Mouse (Mus musculus): ENCODE data around the gene Ampd1. TPM values are rescaled to one million over a fixed set of nuclear protein-coding genes. Genes with fewer than 3 reads are reported as not detected.
A peak's percentile ranks its signal among the peaks of the same experiment; 100 is the strongest.

Ampd1 gene
- total RNA-seq, 1 experiment: 0.49 TPM

GRCm38 (mm10) chr3:103129367-103130159, 55.7 kb downstream of the Ampd1 start:
- Histone ChIP-seq H3K27ac (ENCODE audit: insufficient read depth, low read depth, low read length, poor library complexity, severe bottlenecking) (peak overlapping the region; percentile 93; the same call in 1 of the 2 replicates), H3K36me3 (ENCODE audit: control insufficient read depth, insufficient read depth, low read length, poor library complexity, severe bottlenecking) (peaks cover 14% of the 10 kb centered on the region), H3K4me3 (ENCODE audit: insufficient read depth in 1 of 2, low read depth in 1 of 2, low read length in 2 of 2, poor library complexity in 1 of 2, severe bottlenecking in 1 of 2) (0 out of 4 replicates have a peak overlapping the region, but pooled peaks of 1 of the 2 experiments have one; percentile 33), H3K9ac (ENCODE audit: insufficient read depth, low read depth, low read length, poor library complexity, severe bottlenecking) (peak overlapping the region; percentile 12; the same call in 1 of the 2 replicates), H3K9me3 (ENCODE audit: control insufficient read depth, insufficient read depth, low read depth, low read length) (no peaks in the 10 kb centered on the region), H3K4me1 (ENCODE audit: control insufficient read depth in 2 of 2, insufficient read depth in 2 of 2, low read length in 2 of 2, poor library complexity in 1 of 2) (peaks cover 15 to 22% of the 10 kb centered on the region in 2 experiments)
- no peak for TF ChIP-seq ZC3H11A (IDR thresholded peaks at IDR 0.05; ENCODE audit: borderline replicate concordance, low read depth, low read length)
- TF ChIP-seq CHD2 (IDR thresholded peaks at IDR 0.05; ENCODE audit: low read depth, low read length): no peak
- TF ChIP-seq ZNF384 (IDR thresholded peaks at IDR 0.05; ENCODE audit: low read depth, low read length): no peak
- no peak for TF ChIP-seq HCFC1 (IDR thresholded peaks at IDR 0.05; ENCODE audit: borderline replicate concordance, insufficient read depth, low read length)
- peak; percentile 68; the same call in 1 of the 2 replicates for TF ChIP-seq MAFK (IDR thresholded peaks at IDR 0.05; ENCODE audit: insufficient read depth, low read depth, low read length)
- in situ Hi-C loops (cut with MboI; ENCODE audit: low sequenced_read_pairs in 2 of 2, unreplicated experiment in 2 of 2): no loop called here
- no peak for DNase-seq (ENCODE audit: low read depth, low spot score)

GRCm38 (mm10) chr3:103130236-103130751, 56.5 kb downstream of the Ampd1 start:
- no peak for DNase-seq (ENCODE audit: low read depth, low spot score)
- no peak for TF ChIP-seq ZNF384 (IDR thresholded peaks at IDR 0.05; ENCODE audit: low read depth, low read length)
- no peak for TF ChIP-seq ZC3H11A (IDR thresholded peaks at IDR 0.05; ENCODE audit: borderline replicate concordance, low read depth, low read length)
- TF ChIP-seq HCFC1 (IDR thresholded peaks at IDR 0.05; ENCODE audit: borderline replicate concordance, insufficient read depth, low read length): no peak
- no peak for TF ChIP-seq CHD2 (IDR thresholded peaks at IDR 0.05; ENCODE audit: low read depth, low read length)
- no peak for TF ChIP-seq MAFK (IDR thresholded peaks at IDR 0.05; ENCODE audit: insufficient read depth, low read depth, low read length)
- H3K27ac ChIP-seq (ENCODE audit: insufficient read depth, low read depth, low read length, poor library complexity, severe bottlenecking): no peak overlapping the region
- H3K4me3 ChIP-seq (ENCODE audit: insufficient read depth in 1 of 2, low read depth in 1 of 2, low read length in 2 of 2, poor library complexity in 1 of 2, severe bottlenecking in 1 of 2): 0 out of 4 replicates have a peak overlapping the region, but pooled peaks of 1 of the 2 experiments have one; percentile 1
- no peaks in the 10 kb centered on the region for H3K9me3 ChIP-seq (ENCODE audit: control insufficient read depth, insufficient read depth, low read depth, low read length)
- H3K4me1 ChIP-seq (ENCODE audit: control insufficient read depth in 2 of 2, insufficient read depth in 2 of 2, low read length in 2 of 2, poor library complexity in 1 of 2): peaks cover 15 to 22% of the 10 kb centered on the region in 2 experiments
- H3K36me3 ChIP-seq (ENCODE audit: control insufficient read depth, insufficient read depth, low read length, poor library complexity, severe bottlenecking): peaks cover 14% of the 10 kb centered on the region
- H3K9ac ChIP-seq (ENCODE audit: insufficient read depth, low read depth, low read length, poor library complexity, severe bottlenecking): 0 out of 2 replicates have a peak overlapping the region, but pooled peaks have one; percentile 12
- in situ Hi-C loops (cut with MboI; ENCODE audit: low sequenced_read_pairs in 2 of 2, unreplicated experiment in 2 of 2): no loop called here

- Histone ChIP-seq H3K27ac (ENCODE audit: insufficient read depth, low read depth, low read length, poor library complexity, severe bottlenecking) (no peak overlapping the region), H3K9ac (ENCODE audit: insufficient read depth, low read depth, low read length, poor library complexity, severe bottlenecking) (no peak overlapping the region), H3K4me1 (ENCODE audit: control insufficient read depth in 2 of 2, insufficient read depth in 2 of 2, low read length in 2 of 2, poor library complexity in 1 of 2) (peaks cover 15 to 19% of the 10 kb centered on the region in 2 experiments), H3K9me3 (ENCODE audit: control insufficient read depth, insufficient read depth, low read depth, low read length) (no peaks in the 10 kb centered on the region), H3K4me3 (ENCODE audit: insufficient read depth in 1 of 2, low read depth in 1 of 2, low read length in 2 of 2, poor library complexity in 1 of 2, severe bottlenecking in 1 of 2) (no peak overlapping the region), H3K36me3 (ENCODE audit: control insufficient read depth, insufficient read depth, low read length, poor library complexity, severe bottlenecking) (peaks cover 15% of the 10 kb centered on the region)
- TF ChIP-seq ZC3H11A (IDR thresholded peaks at IDR 0.05; ENCODE audit: borderline replicate concordance, low read depth, low read length): no peak
- TF ChIP-seq ZNF384 (IDR thresholded peaks at IDR 0.05; ENCODE audit: low read depth, low read length): no peak
- TF ChIP-seq CHD2 (IDR thresholded peaks at IDR 0.05; ENCODE audit: low read depth, low read length): no peak
- TF ChIP-seq HCFC1 (IDR thresholded peaks at IDR 0.05; ENCODE audit: borderline replicate concordance, insufficient read depth, low read length): no peak
- TF ChIP-seq MAFK (IDR thresholded peaks at IDR 0.05; ENCODE audit: insufficient read depth, low read depth, low read length): peak; percentile 98
- DNase-seq (ENCODE audit: low read depth, low spot score): no peak
- in situ Hi-C loops (cut with MboI; ENCODE audit: low sequenced_read_pairs in 2 of 2, unreplicated experiment in 2 of 2): no loop called here
Measured at GRCm38 (mm10) chr3:103133098-103133497, 59.3 kb downstream of the Ampd1 start.

- Histone ChIP-seq H3K9me3 (ENCODE audit: control insufficient read depth, insufficient read depth, low read depth, low read length) (no peaks in the 10 kb centered on the region), H3K36me3 (ENCODE audit: control insufficient read depth, insufficient read depth, low read length, poor library complexity, severe bottlenecking) (peaks cover 12% of the 10 kb centered on the region), H3K27ac (ENCODE audit: insufficient read depth, low read depth, low read length, poor library complexity, severe bottlenecking) (no peak overlapping the region), H3K4me3 (ENCODE audit: insufficient read depth in 1 of 2, low read depth in 1 of 2, low read length in 2 of 2, poor library complexity in 1 of 2, severe bottlenecking in 1 of 2) (no peak overlapping the region), H3K4me1 (ENCODE audit: control insufficient read depth in 2 of 2, insufficient read depth in 2 of 2, low read length in 2 of 2, poor library complexity in 1 of 2) (peaks cover 11 to 13% of the 10 kb centered on the region in 2 experiments), H3K9ac (ENCODE audit: insufficient read depth, low read depth, low read length, poor library complexity, severe bottlenecking) (no peak overlapping the region)
- no peak for TF ChIP-seq ZC3H11A (IDR thresholded peaks at IDR 0.05; ENCODE audit: borderline replicate concordance, low read depth, low read length)
- TF ChIP-seq MAFK (IDR thresholded peaks at IDR 0.05; ENCODE audit: insufficient read depth, low read depth, low read length): no peak
- TF ChIP-seq ZNF384 (IDR thresholded peaks at IDR 0.05; ENCODE audit: low read depth, low read length): no peak
- no peak for TF ChIP-seq CHD2 (IDR thresholded peaks at IDR 0.05; ENCODE audit: low read depth, low read length)
- TF ChIP-seq HCFC1 (IDR thresholded peaks at IDR 0.05; ENCODE audit: borderline replicate concordance, insufficient read depth, low read length): no peak
- no peak for DNase-seq (ENCODE audit: low read depth, low spot score)
- in situ Hi-C loops (cut with MboI; ENCODE audit: low sequenced_read_pairs in 2 of 2, unreplicated experiment in 2 of 2): no loop called here
Measured at GRCm38 (mm10) chr3:103136414-103137077, 62.7 kb downstream of the Ampd1 start.
